Mouse (Mus musculus) naive thymus-derived CD4-positive, alpha-beta T cell, adult 2 months (primary cell): Measurements from ENCODE around the gene Zscan2.

Experiments used
- DNase-seq: peaks from one replicate; pipeline ENCODE4 v3.0.0-alpha.2; 2011; ENCODE audit warnings: low read depth

The Zscan2 gene

DNA sequence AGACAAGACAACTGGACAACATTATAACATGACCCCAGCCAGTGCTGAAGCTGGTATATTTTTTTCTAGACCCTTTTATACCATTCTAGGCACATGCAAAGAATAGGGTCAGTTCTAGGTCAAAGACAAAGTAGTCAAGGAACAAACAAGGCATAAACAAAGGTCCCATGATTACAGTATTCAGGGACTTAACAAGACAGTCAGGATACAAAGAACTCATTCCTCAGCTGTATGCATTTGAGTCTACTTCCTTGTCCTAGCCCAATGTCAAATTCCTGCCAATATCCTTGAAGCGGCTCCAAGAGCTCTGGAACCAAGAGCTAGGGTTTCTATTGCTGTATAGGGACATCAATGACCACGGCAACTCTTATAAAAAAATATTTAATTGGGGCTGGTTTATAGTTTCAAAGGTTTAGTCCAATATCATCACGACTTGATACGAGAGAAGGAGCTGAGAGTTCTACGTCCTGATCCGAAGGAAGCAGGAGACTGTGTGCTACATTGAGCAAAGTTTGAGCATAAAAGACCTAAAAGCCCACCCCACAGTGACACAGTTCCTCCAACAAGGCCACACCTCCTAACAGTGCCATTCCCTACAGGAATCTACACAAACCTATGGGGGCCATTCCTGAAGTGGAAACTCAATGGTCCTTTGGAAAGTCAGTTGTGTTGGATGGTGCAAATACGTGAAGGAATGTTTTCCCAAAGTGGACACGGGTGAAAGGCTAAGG is 16.6 kb upstream of the Zscan2 start:
- DNase-seq = no peak

DNA sequence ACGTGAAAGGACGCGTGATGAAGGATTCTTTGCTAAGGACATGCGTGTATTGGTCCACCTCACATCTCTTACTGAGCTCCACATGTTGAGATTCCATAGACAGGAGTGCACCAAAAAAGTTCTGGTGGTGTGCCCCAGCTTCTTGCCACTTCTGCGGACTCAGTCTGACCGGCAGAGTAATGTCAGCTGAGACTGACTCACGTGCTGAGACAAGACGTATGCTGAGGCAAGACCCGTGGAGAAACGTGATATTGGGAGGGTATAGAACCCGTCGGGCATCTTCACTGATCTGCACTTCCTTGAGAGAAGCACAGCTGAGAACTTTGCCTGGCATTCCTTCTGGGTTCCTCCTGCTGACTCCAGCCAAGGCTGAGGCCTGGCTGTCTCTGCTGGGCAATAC is 16.0 kb upstream of the Zscan2 start:
- no peak for DNase-seq

DNA sequence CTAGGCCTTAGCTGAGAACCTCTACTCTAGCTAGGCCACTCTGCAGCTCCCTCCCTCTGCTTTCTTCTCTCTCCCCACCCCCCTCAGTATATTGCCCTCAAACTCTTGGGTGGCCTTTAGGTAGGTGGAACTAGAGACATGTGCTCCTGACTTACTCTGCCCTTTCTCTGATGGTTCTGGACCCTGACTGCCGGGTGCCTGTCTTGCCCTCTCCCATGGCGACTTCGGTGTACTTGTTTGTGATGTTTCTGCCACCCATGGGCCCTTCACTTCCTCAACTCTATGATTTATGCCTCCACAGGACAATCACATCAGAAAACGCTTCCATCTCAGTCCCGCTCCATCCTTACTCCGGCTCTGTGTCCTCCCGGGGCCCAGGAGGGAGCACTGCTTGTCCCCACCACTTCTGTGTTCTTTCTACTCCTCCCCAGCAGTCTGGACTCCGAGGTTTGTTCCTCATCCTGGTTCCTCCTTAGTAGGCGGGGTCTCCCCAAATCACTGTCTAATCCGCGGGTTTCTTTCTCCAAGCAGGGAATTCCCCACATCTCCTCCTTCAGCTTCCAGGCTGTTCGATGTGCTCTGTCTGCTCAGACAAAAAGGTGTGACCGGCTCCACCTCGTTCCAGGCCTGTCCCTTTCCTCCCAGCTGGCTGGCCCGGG is 15.0 kb upstream of the Zscan2 start:
- no peak for DNase-seq

DNA sequence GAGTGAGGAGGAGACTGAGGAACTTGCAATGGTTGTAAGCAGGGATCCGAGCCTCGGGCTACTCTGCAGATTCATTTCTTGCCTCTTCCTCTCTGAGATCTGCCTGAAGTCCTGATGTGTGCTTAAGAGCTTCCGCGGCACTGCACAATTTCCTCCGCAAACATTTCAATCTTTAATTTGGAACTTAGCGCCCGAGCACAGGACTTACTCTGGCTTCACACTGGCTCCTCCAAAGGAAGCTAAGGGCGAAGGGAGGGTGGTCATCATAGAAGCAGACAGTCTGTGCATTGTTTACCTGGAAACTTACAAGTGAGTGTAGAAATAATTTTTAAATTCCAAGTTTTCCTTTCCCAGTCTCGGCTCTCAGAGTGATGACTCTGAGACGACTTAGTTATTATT is 14.4 kb upstream of the Zscan2 start:
- DNase-seq = no peak

DNA sequence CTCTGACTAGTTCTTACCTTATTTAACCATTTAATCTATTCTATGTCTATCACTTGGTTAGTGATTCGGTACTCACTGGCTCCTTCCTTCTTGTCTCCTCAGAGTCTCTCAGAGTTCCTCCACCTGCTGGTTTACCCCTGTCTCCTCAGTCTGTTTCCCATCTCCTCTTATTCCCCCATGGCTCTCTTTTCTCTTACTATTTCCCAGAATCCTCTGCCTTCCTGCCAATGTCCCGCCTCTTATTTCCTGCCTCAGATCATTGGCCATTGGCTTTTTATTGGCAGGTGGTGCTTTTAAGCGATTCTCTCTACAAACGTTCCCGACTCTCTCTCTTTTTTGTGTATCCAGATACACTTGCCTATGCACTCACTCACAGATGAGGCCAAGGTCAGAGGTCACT is 14.0 kb upstream of the Zscan2 start:
- no peak for DNase-seq

DNA sequence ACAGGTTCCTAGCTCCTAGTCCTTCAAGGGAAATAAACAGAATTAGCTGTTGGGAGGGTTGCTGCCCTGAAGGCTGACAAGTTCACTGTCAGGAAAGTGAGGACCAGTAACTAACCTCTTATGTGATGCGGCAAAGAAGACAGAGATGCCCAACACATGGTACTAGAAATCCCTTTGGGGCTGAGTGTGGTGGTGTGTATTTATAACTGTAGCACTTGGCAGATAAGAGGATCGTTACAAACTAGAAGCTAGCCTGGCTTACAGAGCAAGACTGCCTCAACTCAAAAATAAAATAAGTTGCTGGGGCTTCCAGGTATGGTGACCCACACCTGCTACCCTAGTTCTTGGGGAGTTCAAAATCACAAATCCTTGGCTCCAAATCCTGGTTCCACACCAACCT is 11.5 kb upstream of the Zscan2 start:
- no peak for DNase-seq

DNA sequence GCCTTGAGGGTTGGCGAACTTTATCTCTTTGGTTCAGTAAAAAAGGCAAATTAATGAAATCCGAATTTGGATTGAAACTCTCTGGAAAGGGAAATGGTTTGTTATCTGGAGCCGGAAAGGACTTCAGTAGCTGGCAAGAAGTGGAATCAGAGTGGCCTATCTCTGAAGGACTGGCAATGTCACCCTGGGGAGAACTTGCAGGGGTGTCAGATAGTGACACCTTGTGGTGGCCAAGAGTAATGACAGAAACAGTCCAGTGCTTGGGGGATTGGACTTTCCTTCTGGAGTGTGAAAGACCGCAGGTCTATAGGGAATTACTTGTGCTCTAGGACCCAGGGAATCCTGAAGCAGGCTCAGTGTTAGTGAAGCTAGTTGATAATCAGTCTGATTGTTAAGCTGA is 11.0 kb upstream of the Zscan2 start:
- peak; percentile 80 for DNase-seq

DNA sequence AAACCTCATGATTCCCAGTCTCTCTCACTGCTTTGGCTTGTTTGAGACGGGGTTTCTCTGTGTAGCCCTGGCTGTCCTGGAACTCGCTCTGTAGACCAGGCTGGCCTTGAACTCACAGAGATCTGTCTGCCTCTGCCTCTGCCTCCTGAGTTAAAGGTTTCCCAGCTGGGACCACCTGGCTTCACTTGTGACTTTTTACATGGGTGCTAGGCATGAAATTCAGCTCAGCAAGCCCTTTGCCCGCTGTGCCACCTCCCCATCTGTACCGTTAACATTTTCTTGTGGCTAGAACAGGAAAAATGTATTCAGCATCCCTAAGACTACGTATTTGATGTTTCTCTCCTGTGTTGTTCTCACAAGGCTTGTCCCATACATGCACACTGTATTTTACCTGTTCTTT is 10.2 kb upstream of the Zscan2 start:
- no peak for DNase-seq

DNA sequence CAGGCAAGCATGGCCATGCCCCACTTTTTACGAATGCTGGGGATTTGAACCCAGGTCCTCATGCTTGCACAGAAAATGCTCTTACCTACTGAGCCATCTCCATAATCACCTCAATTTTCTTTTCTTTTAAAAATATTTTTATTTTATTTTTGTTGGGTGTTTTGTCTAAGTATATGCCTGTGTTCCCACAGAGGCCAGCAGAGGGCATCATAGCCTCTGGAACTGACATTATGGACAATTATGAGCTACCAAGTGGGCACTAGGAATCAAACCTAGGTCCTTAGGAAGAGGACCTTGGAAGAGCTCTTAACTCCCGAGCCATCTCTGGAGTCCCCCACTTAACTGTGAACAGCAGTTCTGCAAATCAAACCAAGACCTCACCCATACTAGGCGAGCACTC is 7.5 kb upstream of the Zscan2 start:
- DNase-seq = no peak

DNA sequence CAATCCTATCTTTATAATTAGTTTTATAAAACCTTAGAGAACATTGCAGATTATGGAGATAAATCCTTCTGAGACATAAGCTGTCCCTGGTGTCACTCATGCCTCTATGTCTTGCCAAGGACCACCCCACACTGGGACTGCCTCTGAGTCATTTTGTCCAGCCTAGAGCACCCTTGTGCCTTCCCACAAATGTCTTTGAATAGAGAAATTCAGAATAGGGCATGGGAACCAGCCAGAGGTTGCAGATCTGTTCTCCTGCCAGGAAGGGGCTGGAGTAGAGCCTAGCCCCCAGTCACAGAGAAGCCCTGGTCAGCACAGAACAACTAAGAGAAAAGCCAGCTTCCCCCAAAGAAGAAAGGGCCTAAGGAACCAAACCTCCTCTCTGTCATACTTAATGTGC is 5.4 kb upstream of the Zscan2 start:
- DNase-seq = no peak

DNA sequence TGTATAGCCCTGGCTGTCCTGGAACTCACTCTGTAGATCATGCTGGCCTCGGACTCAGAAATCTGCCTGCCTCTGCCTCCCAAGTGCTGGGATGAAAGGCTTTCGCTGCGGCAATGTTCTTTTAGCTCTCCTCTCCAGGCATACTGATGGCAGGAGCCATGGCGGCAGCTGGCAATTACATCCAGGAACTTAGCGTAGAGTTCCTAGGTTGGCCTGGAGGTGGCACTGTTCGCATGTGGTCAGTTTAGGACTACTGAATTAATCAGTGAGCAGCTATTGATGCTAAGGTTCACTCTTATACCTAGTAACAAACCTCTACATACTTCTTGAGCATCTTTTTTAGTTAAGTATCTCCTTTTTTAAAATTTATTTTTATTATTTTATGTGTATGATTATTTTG is 3.5 kb upstream of the Zscan2 start:
- DNase-seq = peak; percentile 87

DNA sequence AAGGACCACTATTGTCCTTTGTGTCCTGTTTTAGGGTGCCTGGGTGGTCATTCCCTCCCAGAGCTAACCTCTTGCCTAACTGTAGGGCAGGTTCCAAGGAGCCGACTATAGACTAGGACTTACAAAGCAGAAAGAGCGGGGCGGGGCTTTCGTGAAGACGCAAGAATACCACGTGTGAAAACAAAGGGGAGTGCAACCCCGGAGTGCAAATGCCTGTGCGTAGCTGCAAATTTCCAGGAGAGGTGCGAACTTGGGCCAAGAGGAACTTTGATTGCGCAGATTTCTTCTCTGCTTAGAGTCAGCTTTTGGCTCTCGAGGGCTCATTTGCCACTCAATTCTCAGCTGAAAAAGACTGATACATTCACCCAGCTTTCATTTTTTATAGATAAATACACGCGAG is 493 bp upstream of the Zscan2 start:
- DNase-seq = peak; percentile 90

DNA sequence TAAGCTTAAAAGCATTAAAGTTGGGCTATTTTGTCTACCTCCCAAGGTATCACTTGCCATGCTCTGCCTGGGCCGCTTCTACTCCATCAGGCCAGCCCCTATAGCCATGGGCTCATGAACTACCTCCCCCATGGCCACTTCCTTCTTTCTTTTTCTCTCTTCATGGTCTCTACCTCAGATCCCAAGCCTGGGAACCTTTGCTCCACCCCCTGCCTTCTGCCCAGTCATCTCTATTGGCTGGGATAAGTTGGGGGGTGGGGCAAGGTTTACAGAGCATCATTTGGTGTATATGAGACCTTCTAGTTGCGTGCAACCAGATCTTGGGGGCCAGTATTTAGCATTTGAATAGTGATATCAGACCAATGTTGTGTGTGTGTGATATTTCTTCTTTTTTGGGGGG is 1.8 kb downstream of the Zscan2 start:
- DNase-seq = peak; percentile 56

DNA sequence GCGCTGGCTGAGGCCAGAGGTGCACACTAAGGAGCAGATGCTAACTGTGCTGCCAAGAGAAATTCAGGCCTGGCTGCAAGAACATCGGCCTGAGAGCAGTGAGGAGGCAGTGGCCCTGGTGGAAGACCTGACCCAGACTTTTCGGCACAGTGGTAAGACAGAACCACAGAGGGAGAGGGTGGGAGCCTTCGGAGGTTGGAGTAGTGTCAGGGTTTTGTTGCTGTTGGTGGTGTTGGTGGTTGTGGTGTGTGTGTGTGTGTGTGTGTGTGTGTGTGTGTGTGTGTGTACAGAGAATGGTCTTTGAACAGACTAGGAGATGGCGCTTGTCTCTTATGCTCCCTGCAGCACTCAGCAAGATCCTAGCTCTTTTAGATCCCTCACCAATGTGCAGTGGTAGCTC is 2.8 kb downstream of the Zscan2 start:
- peak; percentile 45 for DNase-seq

DNA sequence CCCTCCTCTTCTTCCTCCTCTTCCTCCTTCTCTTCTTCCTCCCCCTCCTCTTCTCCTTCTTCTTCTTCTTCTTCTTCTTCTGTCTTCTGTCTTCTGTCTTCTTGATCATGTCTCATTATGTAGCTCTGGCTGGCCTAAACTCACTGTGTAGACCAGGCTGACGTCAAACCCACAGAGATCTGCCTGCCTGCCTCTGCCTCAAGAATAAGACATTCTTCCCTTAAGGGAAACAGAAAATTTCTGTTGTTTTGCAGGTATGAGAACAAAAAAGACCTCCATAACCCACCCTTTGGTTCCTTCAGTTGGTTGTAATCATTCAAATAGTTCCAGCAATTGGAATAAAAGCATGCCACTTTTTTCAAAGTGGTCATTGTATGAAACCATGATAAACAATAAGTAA is 3.4 kb downstream of the Zscan2 start:
- DNase-seq = peak; percentile 59

DNA sequence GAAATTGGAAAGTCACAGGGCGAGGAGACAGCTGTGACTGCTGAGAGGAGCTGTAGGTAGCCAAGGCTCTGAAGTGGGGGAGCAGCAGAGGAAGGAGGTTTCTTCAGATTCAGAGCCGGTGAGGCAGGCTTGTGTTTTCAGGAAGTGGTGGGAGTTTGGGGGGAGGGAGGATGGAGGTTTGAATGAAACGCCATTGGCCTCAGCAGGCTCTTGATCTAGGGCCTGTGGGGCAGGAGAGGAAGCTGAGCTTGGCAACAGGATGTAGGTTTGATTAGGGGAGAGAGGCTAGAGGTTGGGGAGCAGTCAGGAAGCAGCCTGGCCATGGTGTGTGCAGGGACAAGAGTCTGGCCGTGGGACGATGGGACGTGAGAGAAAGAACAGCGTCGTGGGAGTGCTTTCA is 4.1 kb downstream of the Zscan2 start:
- DNase-seq = peak; percentile 91

DNA sequence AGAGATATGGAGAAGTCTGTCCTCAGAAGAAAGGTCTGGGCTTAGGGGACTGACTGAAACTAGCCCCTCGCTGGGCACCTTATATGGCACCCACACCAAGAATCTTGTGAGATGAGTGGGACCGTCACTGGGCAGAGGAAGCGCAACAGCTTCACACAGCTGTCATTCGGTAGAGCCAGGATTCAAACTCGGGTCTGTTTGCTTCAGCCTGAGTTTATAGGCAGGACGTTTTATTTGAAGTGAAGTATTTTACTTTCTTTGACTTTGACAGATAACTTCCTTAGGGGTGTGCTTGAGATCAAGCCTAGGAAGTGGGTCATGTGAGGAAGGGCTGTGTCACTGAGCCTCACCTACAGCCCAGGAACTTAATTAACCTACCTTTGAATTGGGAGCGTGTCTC is 4.8 kb downstream of the Zscan2 start:
- DNase-seq = peak; percentile 70

DNA sequence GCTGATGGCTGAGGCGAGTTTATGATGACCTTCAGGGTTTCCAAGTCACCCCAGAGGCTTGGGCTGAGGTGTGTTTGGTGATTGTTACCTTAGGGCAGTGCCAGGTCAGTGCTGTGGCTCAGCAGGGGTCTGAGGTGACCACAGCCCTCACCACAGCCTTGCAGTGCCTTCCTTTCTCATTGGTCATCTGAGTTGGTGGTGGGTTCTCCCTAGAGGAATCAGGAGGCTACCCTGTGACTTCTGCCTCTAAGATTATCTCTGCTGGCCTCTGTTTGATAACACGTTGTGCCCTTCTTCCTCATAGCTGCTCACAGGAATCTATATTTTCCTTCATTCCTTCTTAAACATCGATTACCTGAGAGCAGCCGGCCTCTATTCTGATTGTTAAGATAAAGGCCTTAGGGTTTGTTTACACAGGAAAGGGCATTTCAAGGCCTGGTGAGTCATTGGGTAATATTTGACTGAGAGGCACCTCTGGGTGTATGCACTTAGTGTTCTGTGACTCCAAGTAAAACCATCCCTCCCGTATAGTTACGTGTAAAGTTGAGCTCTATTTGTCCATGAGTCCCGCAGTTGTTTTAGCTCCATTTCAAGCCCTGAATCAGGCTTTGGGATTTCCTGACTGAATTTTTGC is 5.9 kb downstream of the Zscan2 start:
- no peak for DNase-seq

DNA sequence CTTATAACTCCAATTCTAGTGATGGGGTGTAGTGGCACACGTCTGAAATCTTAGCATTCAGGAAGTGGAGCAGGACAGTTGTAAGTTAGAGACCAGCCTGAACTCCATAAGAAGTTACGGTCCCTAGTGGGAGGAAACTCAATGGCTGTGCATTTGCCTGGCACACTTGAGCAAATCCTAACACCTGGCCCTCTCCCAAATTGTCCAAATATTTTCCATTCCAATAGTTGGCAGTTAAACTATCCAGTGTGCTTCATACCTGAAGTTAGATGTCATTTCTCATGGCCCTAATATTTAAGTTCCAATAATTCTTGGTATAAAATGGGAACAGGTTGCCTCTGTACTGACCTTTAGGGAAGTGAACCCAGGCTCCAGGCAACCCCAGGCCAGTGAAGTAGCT is 8.0 kb downstream of the Zscan2 start:
- no peak for DNase-seq

DNA sequence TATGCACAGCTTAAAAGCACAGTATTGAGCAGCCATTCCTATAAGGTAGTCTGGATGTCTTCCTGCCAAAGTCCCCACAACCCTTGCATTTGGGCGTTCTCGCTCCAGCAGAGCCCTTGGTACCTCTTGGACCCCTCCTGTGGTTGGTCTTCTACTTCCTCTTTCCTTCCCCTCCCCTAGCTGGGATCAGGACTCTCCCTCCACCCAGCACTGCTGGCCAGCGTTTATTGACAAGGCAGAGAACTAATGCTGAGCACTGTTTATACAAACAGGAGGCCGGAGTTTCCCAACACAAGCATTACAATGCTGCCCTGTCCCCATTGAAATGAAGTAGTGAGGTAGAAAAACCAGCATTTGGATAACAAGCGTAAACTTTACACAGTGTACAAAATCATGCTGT is 12.3 kb downstream of the Zscan2 start:
- DNase-seq = no peak

DNA sequence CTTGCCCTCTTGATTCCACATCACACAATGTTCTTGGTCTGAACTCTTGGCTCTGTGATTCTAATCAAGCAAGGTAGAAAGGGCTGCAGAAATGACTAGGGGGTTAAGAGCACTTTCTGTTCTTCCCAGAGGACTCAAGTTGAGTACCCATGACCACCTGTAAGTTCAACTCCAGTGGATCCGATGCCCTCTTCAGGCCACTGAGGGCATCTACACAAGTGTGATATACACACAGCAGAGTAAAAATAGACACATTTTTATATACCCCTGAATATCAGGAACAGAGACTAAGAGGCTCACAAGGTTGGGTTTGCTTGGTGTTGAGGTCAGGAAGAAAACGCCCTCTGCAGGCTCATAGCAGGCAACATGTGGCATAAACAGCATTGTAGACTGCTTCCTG is 12.9 kb downstream of the Zscan2 start:
- no peak for DNase-seq

DNA sequence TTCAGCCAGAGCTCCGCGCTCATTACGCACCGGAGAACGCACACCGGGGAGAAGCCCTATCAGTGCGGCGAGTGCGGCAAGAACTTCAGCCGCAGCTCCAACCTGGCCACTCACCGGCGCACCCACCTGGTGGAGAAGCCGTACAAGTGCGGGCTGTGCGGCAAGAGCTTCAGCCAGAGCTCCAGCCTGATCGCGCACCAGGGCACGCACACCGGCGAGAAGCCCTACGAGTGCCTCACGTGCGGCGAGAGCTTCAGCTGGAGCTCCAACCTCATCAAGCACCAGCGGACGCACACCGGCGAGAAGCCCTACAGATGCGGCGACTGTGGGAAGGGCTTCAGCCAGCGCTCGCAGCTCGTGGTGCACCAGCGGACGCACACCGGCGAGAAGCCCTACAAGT is 15.0 kb downstream of the Zscan2 start:
- DNase-seq = no peak

DNA sequence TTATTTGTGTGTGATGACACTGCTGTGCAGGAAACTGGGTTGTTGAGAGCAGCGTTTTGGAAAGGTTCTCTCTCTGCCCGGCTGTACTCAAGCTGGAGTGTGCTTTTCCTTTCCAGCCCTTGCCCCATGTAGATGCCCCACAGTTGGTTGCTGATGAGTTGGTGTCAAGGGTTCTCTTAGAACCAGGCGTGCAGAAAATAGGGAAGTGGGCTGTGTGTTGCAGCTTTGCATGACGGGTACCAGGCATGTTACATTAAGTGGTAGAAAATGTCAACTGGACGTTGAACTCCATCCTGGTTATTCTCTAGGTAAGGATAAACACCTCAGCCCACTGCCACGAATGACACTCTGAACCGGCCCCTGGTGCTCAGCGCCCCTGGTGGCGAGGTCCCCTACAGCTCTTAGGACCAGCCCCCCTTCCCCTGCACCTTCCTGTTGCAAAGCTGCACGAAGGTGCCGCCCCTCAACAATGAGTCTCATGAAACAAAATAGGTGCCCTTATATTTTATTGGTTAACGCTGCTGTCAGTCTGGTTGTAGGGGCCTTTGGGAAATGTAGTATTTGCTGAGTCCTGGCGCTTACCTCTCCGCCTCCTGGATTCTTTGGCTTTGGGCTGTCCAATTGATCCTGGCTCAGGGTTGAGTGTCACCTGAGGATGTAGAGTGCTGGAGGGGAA is 22.2 kb downstream of the Zscan2 start:
- peak; percentile 91 for DNase-seq
